Mouse (Mus musculus): Measurements from ENCODE around the gene Prepl. TPM values are rescaled to one million over a fixed set of nuclear protein-coding genes. Genes with fewer than 3 reads are reported as not detected.

The Prepl gene
- polyA plus RNA-seq (2017; shearing (Covaris generic)), result 10 to 100 TPM; 10.4 to 14.1 TPM

DNA sequence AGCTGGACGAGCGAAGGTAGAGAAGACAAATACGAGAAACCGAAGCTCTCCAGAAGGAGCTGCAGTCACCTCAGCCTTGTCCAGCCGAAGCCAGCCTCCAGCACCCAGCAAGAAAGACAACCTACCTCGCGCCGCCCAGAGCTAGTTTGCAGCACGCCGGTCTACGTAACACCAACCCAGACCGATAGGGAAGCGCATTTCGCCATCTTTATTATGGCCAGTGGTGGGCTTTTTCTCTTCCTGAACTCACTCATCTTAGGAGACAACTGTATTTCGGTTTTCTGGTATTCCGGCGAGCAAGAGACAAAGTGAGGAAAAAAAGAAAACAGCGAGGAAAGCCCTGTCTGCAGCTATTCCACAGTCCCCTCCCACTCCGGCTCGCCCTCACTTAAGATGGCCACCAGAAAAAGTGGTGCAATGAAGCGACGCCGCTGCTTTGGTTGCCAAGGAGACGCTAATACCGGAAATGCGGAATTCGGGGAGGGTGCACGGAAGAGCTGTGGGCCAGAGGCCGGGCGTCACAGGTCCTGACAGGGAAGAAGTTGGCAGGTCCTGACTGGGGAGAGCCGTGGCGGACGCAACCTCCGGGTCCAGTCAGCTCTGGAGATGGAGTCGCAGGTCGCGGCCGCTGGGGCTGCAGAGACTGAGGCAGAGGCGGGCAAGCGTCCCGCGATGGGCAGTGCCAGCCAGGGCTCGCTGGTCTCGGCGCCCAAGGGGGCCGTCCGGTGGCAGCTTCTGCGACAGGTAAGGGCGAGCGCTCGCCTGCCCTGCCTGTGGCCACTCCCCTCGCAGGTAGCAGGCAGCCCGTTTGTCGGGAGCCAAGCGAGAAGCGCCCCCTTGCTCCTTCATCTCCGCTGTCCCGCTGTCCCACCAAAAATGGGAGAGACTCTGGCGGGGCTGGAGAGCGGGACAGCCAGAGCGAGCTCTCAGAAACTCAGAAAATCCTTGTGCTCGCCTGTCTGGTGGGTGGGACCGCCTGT is at the start of gene Prepl, which contains the start of gene Camkmt:
Prepl (minus strand) TSS at position 122 of the 980 bp plus-strand sequence.
Camkmt (plus strand) TSS at position 433 of the 980 bp plus-strand sequence.

DNA sequence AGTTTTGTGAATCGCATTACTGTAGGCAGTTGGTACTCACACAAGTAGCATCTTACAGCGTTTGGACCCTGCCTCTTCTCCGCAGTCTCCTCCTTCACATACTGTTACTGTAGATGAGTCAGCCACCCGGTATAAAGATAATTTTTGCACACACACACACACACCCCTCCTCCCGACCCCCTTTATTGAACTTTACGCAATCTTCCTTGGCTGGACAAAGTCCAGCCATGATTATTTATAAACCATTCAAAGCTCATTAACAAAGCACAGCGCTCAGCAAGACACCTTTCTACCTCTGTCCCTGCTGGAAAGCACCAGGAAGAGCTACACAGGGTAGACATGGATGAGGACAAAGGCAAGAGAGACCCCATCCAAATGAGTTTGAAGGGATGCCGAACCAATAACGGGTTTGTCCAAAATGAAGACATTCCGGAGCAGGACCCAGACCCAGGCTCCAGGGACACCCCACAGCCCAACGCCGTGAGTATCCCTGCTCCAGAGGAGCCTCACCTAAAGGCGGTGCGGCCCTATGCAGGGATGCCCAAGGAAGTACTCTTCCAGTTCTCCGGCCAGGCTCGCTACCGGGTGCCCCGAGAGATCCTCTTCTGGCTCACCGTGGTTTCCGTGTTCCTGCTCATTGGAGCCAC is 61.8 kb downstream of the Prepl start, which contains the start of gene Slc3a1:
Slc3a1 (plus strand) TSS at position 284 of the 647 bp plus-strand sequence.

Other genes with a start within 250 kb of the Prepl start
- gene Ppm1b, start 133.5 kb downstream of the Prepl start, polyA plus RNA-seq (2017; shearing (Covaris generic)), result 100 to 1,000 TPM; 113 to 170 TPM
- gene Slc3a1, start 61.9 kb downstream of the Prepl start, polyA plus RNA-seq (2017; shearing (Covaris generic)), result under 1 TPM; 0.46 to 0.73 TPM
- 10 to 100 TPM in 1 of 2 experiments, 1 to 10 TPM in 1; 6.6 to 12.4 TPM for gene Camkmt, start 311 bp upstream of the Prepl start, polyA plus RNA-seq (2017; shearing (Covaris generic))